ENCODE assay signal across 14 mouse cellular contexts in the genomic region with DNA sequence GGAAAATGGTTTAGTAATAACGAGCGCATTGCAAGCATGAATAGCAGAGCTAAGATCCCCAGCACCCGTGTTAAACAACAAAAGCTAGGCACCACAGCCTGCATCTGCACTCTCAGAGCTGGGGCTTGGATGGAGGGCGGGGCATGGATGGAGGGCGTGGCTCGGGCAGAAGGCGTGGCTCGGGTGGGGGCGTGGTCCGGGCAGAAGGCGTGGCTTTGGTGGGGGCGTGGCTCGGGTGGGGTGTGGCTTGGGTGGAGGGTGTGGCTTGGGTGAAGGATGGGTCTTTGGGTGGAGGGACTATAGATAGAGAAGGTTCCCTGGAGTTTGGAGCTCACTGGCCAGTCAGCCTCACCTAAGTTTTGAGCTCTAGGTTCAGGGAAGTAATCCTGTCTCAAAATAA. TPM values are rescaled to one million over a fixed set of nuclear protein-coding genes. Genes with fewer than 3 reads are reported as not detected.
DNase-seq lines count a peak whose midpoint lies in the region; ATAC-seq and TF ChIP-seq lines count a peak whose summit lies in the region.
"Had no signal": no experiment of that assay in that cellular context is flagged by ENCODE, and none has a peak within 500 bp of the region (broad histone marks: within the 10 kb centered on the region; RNA-seq: fewer than 3 reads in every experiment).

No protein-coding gene starts in this region.

- no peaks in the 10 kb centered on the region for H3K9me3 ChIP-seq in heart, embryonic 11.5 days (replicated peaks; ENCODE audit: control insufficient read depth, low read length)
- no peaks in the 10 kb centered on the region for H3K9me3 ChIP-seq in liver, embryonic 11.5 days (ENCODE audit: control insufficient read depth, low read length)

- ATAC-seq in heart, embryonic 11.5 days (replicated peaks; ENCODE audit: insufficient number of reproducible peaks, low FRiP score, low TSS enrichment): peak; percentile 55; the same call in 1 of the 2 replicates
- peak; percentile 61; the same call in 1 of the 2 replicates for ATAC-seq in liver, embryonic 11.5 days (replicated peaks; ENCODE audit: low FRiP score)
- ATAC-seq: activated CD4-positive, CD25-positive, alpha-beta regulatory T cell, adult 4 months had no signal

- TF ChIP-seq CTCF in thymus, adult 2 months (IDR thresholded peaks at IDR 0.05; ENCODE audit: borderline replicate concordance, control insufficient read depth, extremely low read depth, insufficient read depth, low read length, poor library complexity): no peak

- no peaks in the 10 kb centered on the region for H3K36me3 ChIP-seq in heart, embryonic 11.5 days (ENCODE audit: control insufficient read depth, insufficient read depth, low read length)
- H3K36me3 ChIP-seq in thymus, adult 2 months (ENCODE audit: control insufficient read depth, insufficient read depth, low read length): no peaks in the 10 kb centered on the region
- H3K36me3 ChIP-seq in liver, embryonic 11.5 days (ENCODE audit: control insufficient read depth, insufficient read depth, low read length): no peaks in the 10 kb centered on the region

- H3K9ac ChIP-seq in heart, embryonic 11.5 days (ENCODE audit: low read depth, low read length): no peak overlapping the region
- H3K9ac ChIP-seq in liver, embryonic 11.5 days (ENCODE audit: low read depth, low read length): no peak overlapping the region
- H3K9ac ChIP-seq: liver, embryonic 14.5 days had no signal

- peaks cover 52% of the 10 kb centered on the region for H3K4me1 ChIP-seq in heart, embryonic 11.5 days (ENCODE audit: control insufficient read depth, insufficient read depth, low read length)
- H3K4me1 ChIP-seq in thymus, adult 2 months (replicated peaks; ENCODE audit: control insufficient read depth, insufficient read depth, low read length): peaks cover 10% of the 10 kb centered on the region
- peaks cover 12% of the 10 kb centered on the region for H3K4me1 ChIP-seq in liver, embryonic 11.5 days (replicated peaks; ENCODE audit: control insufficient read depth, insufficient read depth, low read length)

- no peak for DNase-seq in heart, adult 8-10 months (ENCODE audit: low spot score)
- DNase-seq in thymus, postnatal 4 days: peak; percentile 32
- no peak for DNase-seq in thymus, adult 2 months
- DNase-seq in liver, embryonic 11.5 days (ENCODE audit: low spot score): peak; percentile 47
- no peak for DNase-seq in cerebellum, adult 8-10 months
- no peak for DNase-seq in layer of hippocampus, adult 9-10 months (ENCODE audit: low spot score)
- no peak for DNase-seq in adipocyte (ENCODE audit: low spot score)
- DNase-seq: kidney, postnatal 36 days; lung, postnatal 4 days; thymus, postnatal 25 days had no signal

- no peak for TF ChIP-seq POLR2A in thymus, adult 2 months (IDR thresholded peaks at IDR 0.05; ENCODE audit: control insufficient read depth, extremely low read depth, insufficient read depth, low read length, poor library complexity)

- no peak overlapping the region for H3K4me2 ChIP-seq in heart, embryonic 11.5 days
- H3K4me2 ChIP-seq in liver, embryonic 11.5 days: no peak overlapping the region

- no peak overlapping the region for H3K4me3 ChIP-seq in heart, embryonic 11.5 days (ENCODE audit: low read depth, low read length)
- H3K4me3 ChIP-seq in thymus, adult 2 months (ENCODE audit: control insufficient read depth, insufficient read depth, low read length): no peak overlapping the region
- no peak overlapping the region for H3K4me3 ChIP-seq in liver, embryonic 11.5 days (ENCODE audit: low read depth, low read length)
- H3K4me3 ChIP-seq: myocyte had no signal

- H3K27me3 ChIP-seq in heart, embryonic 11.5 days (ENCODE audit: control insufficient read depth, insufficient read depth, low read length): no peaks in the 10 kb centered on the region
- H3K27me3 ChIP-seq in thymus, adult 2 months (ENCODE audit: control insufficient read depth, insufficient read depth, low read length): no peaks in the 10 kb centered on the region
- peaks cover 4% of the 10 kb centered on the region; the same call in 1 of the 2 replicates for H3K27me3 ChIP-seq in liver, embryonic 11.5 days (replicated peaks; ENCODE audit: control insufficient read depth, insufficient read depth, low read length)

- H3K27ac ChIP-seq in heart, embryonic 11.5 days (ENCODE audit: low read depth, low read length): no peak overlapping the region
- H3K27ac ChIP-seq in thymus, adult 2 months (ENCODE audit: control insufficient read depth, insufficient read depth, low read length): no peak overlapping the region
- H3K27ac ChIP-seq in liver, embryonic 11.5 days (ENCODE audit: low read depth, low read length): no peak overlapping the region
- H3K27ac ChIP-seq: liver, embryonic 14.5 days had no signal

- WGBS in heart, embryonic 11.5 days (ENCODE audit: insufficient replicate concordance): 65% methylated on average over 13 of the region's 13 CpGs
- WGBS in thymus, adult 2 months: 92% methylated on average over 13 of the region's 13 CpGs
- whole genome bisulfite sequencing in liver, embryonic 11.5 days: 66% methylated on average over 13 of the region's 13 CpGs

RNA-seq across cellular contexts. Expression of a gene that starts 45.8 kb away (rescaled TPM):
- 67.1 and 82.0 TPM in 2 replicates for polyA plus RNA-seq in heart, embryonic 11.5 days (2014; fragmentation: Nextera tagmentation; extraction: Ambion mirVana)
- total RNA-seq in heart, adult 8-10 months (2022): 10 to 100 TPM in 3 of 4 experiments, 1 to 10 TPM in 1; 10.0 to 14.7 (median 12.3) TPM
- 7.6 and 10.2 TPM in 2 replicates for polyA plus RNA-seq in thymus, adult 2 months (2012; rRNA removed)
- polyA plus RNA-seq in liver, embryonic 11.5 days (2014; fragmentation: Nextera tagmentation; extraction: Ambion mirVana): 48.9 and 50.3 TPM in 2 replicates

Comparison
In these comparisons a context has a peak if more than half of its experiments do, and no peak if none do; other contexts are left out.
1. DNase-seq: peak in thymus, postnatal 4 days (single experiment) and liver, embryonic 11.5 days (single experiment); none in heart, adult 8-10 months (single experiment), thymus, adult 2 months (single experiment), cerebellum, adult 8-10 months (single experiment), layer of hippocampus, adult 9-10 months (single experiment) and adipocyte (single experiment).